Mouse (Mus musculus) MEL (cell line): ENCODE data around the gene 4931428F04Rik. TPM values are rescaled to one million over a fixed set of nuclear protein-coding genes. Genes with fewer than 3 reads are reported as not detected.
"Not testable (repeated sequence)": the region's sequence is repeated elsewhere in the genome, so short reads cannot be mapped to it uniquely, and the experiment has no call there.

ENCODE experiments used
- DNase-seq: peaks from one replicate; pipeline ENCODE4 v3.0.0; 2011; ENCODE audit warnings: low read depth, low spot score
- H3K27ac ChIP-seq: 2 replicates; pipeline ENCODE4 v1.5.1; 2012; ENCODE audit warnings: low read depth, mild to moderate bottlenecking, control low read depth, low read length, moderate library complexity; ENCODE audit not compliant: control insufficient read depth
- H3K27me3 ChIP-seq, 2 experiments: fragments of 150-350 bp in 1 of 2; sonication (generic) in 1 of 2; 2 replicates each; pipeline ENCODE4 v1.6.1; 2012; ENCODE audit warnings: low read length in 2 of 2, mild to moderate bottlenecking in 2 of 2, improper control_type of control experiment in 1 of 2, moderate library complexity in 1 of 2; ENCODE audit not compliant: insufficient read depth in 2 of 2, control insufficient read depth in 1 of 2
- H3K36me3 ChIP-seq, 2 experiments: 2 replicates each; pipeline ENCODE4 v1.6.1; 2012 to 2014; ENCODE audit warnings: low read length in 2 of 2, improper control_type of control experiment in 1 of 2, inconsistent platforms in 1 of 2, mild to moderate bottlenecking in 1 of 2; ENCODE audit not compliant: insufficient read depth in 2 of 2, control insufficient read depth in 1 of 2
- H3K4me1 ChIP-seq, 2 experiments: fragments of 150-350 bp in 1 of 2; sonication (generic) in 1 of 2; 2 replicates each; pipeline ENCODE4 v1.6.1; 2012; ENCODE audit warnings: low read length in 2 of 2, improper control_type of control experiment in 1 of 2, mild to moderate bottlenecking in 1 of 2; ENCODE audit not compliant: insufficient read depth in 2 of 2, control insufficient read depth in 1 of 2
- H3K4me3 ChIP-seq, 2 experiments: fragments of 150-350 bp in 1 of 2; sonication (generic) in 1 of 2; 2 replicates each; pipeline ENCODE4 v1.5.1; 2012; ENCODE audit warnings: low read depth in 2 of 2, low read length in 2 of 2, mild to moderate bottlenecking in 2 of 2, moderate library complexity in 2 of 2, control low read depth in 1 of 2, improper control_type of control experiment in 1 of 2; ENCODE audit not compliant: control insufficient read depth in 1 of 2, insufficient read depth in 1 of 2
- H3K79me2 ChIP-seq: 2 replicates; pipeline ENCODE4 v1.6.1; 2012; ENCODE audit warnings: mild to moderate bottlenecking, low read length, moderate library complexity; ENCODE audit not compliant: control insufficient read depth, poor library complexity, insufficient read depth
- H3K9ac ChIP-seq: 2 replicates; pipeline ENCODE4 v1.6.1; 2012; ENCODE audit warnings: low read depth, mild to moderate bottlenecking, control low read depth, low read length, moderate library complexity; ENCODE audit not compliant: control insufficient read depth, poor library complexity, severe bottlenecking
- H3K9me3 ChIP-seq: fragments of 150-350 bp; sonication (generic); replicated peaks from 2 replicates; pipeline ENCODE4 v1.6.1; 2012; ENCODE audit warnings: mild to moderate bottlenecking, low read length, improper control_type of control experiment, moderate library complexity; ENCODE audit not compliant: insufficient read depth
- BHLHE40 ChIP-seq: IDR thresholded peaks from 2 replicates; pipeline ENCODE4 v1.6.1; 2012; ENCODE audit warnings: low read depth, mild to moderate bottlenecking, inconsistent platforms, low read length, improper control_type of control experiment, borderline replicate concordance
- CTCF ChIP-seq, 3 experiments: IDR thresholded peaks in 2 of 3; conservative IDR thresholded peaks in 1 of 3; 2 replicates each; pipeline ENCODE4 v1.5.1; 2011 to 2012; ENCODE audit warnings: low read length in 3 of 3, low read depth in 2 of 3, mild to moderate bottlenecking in 2 of 3, improper control_type of control experiment in 1 of 3, inconsistent platforms in 1 of 3, mixed read lengths in 1 of 3, moderate library complexity in 1 of 3; ENCODE audit not compliant: control insufficient read depth in 1 of 3, insufficient read depth in 1 of 3, poor library complexity in 1 of 3, severe bottlenecking in 1 of 3
- E2F4 ChIP-seq: IDR thresholded peaks from 2 replicates; pipeline ENCODE4 v1.6.1; 2011; ENCODE audit warnings: low read depth, low read length, improper control_type of control experiment, borderline replicate concordance
- ELF1 ChIP-seq: IDR thresholded peaks from 2 replicates; pipeline ENCODE4 v1.6.1; 2014; ENCODE audit warnings: low read depth, mild to moderate bottlenecking, inconsistent platforms, low read length, improper control_type of control experiment, moderate library complexity
- EP300 ChIP-seq, 2 experiments: IDR thresholded peaks; 2 replicates each; pipeline ENCODE4 v1.6.1; 2011; ENCODE audit warnings: improper control_type of control experiment in 2 of 2, low read length in 2 of 2, low read depth in 1 of 2, mild to moderate bottlenecking in 1 of 2
- HCFC1 ChIP-seq: IDR thresholded peaks from 2 replicates; pipeline ENCODE4 v1.6.1; 2012; ENCODE audit warnings: low read depth, mild to moderate bottlenecking, inconsistent platforms, low read length, improper control_type of control experiment, moderate library complexity
- JUND ChIP-seq: IDR thresholded peaks from 2 replicates; pipeline ENCODE4 v1.6.1; 2011; ENCODE audit warnings: low read depth, mild to moderate bottlenecking, improper control_type of control experiment, low read length
- MAZ ChIP-seq: IDR thresholded peaks from 2 replicates; pipeline ENCODE4 v1.6.1; 2012; ENCODE audit warnings: low read depth, mild to moderate bottlenecking, inconsistent platforms, low read length, improper control_type of control experiment
- MXI1 ChIP-seq: IDR thresholded peaks from 2 replicates; pipeline ENCODE4 v1.6.1; 2011; ENCODE audit warnings: mild to moderate bottlenecking, low read depth, low read length, improper control_type of control experiment
- NELFE ChIP-seq: IDR thresholded peaks from 2 replicates; pipeline ENCODE4 v1.6.1; 2011; ENCODE audit warnings: low read depth, low read length, improper control_type of control experiment
- POLR2A ChIP-seq, 2 experiments: IDR thresholded peaks; 2 replicates each; pipeline ENCODE4 v1.6.1; 2011 to 2012; ENCODE audit warnings: low read length in 2 of 2, mild to moderate bottlenecking in 2 of 2, control low read depth in 1 of 2, improper control_type of control experiment in 1 of 2, low read depth in 1 of 2, moderate library complexity in 1 of 2; ENCODE audit not compliant: control insufficient read depth in 1 of 2, insufficient read depth in 1 of 2, poor library complexity in 1 of 2
- POLR2AphosphoS2 ChIP-seq: IDR thresholded peaks from 2 replicates; pipeline ENCODE4 v1.6.1; 2011; ENCODE audit warnings: low read length, improper control_type of control experiment
- POLR2AphosphoS5 ChIP-seq: IDR thresholded peaks from 2 replicates; pipeline ENCODE4 v1.6.1; 2012; ENCODE audit warnings: low read depth, borderline replicate concordance, mild to moderate bottlenecking, inconsistent platforms, low read length, moderate library complexity, mixed read lengths
- RAD21 ChIP-seq: IDR thresholded peaks from 2 replicates; pipeline ENCODE4 v1.6.1; 2011; ENCODE audit warnings: mild to moderate bottlenecking, low read depth, low read length, improper control_type of control experiment
- SIN3A ChIP-seq: IDR thresholded peaks from 2 replicates; pipeline ENCODE4 v1.6.1; 2012; ENCODE audit warnings: low read length, improper control_type of control experiment, inconsistent platforms
- TAL1 ChIP-seq: IDR thresholded peaks from 2 replicates; pipeline ENCODE4 v1.6.1; 2012; ENCODE audit warnings: mild to moderate bottlenecking, inconsistent platforms, low read length, moderate library complexity, mixed read lengths
- TBP ChIP-seq: IDR thresholded peaks from 2 replicates; pipeline ENCODE4 v1.8.0; 2011; ENCODE audit warnings: low read depth, low read length, improper control_type of control experiment
- USF1 ChIP-seq: IDR thresholded peaks from 2 replicates; pipeline ENCODE4 v1.6.1; 2014; ENCODE audit warnings: low read depth, mild to moderate bottlenecking, inconsistent platforms, low read length, improper control_type of control experiment, moderate library complexity
- ZNF384 ChIP-seq: IDR thresholded peaks from 2 replicates; pipeline ENCODE4 v1.6.1; 2012; ENCODE audit warnings: low read depth, mild to moderate bottlenecking, inconsistent platforms, low read length, improper control_type of control experiment
- polyA plus RNA-seq, 2 experiments: library from polyadenylated mRNA; stranded (reverse) in 1 of 2; unstranded in 1 of 2; fragments of >175 nt in 1 of 2; fragments of >200 nt in 1 of 2; gene quantifications; 2 replicates each; pipeline versions ENCODE4 v1.2.1 to v1.2.4; 2012; ENCODE audit warnings: low replicate concordance in 2 of 2, low read depth in 1 of 2; ENCODE audit not compliant: insufficient read length in 2 of 2, insufficient read depth in 1 of 2, missing spikeins in 1 of 2
- total RNA-seq: library from RNA; depleted of rRNA; stranded (reverse); fragments of 300-350 nt; gene quantifications from 2 replicates; pipeline ENCODE4 v1.2.3, GENCODE M21; 2012

Gene 4931428F04Rik
- total and polyA plus RNA-seq, 3 experiments, result 8.2 to 13.0 TPM; not detected in 1

DNA sequence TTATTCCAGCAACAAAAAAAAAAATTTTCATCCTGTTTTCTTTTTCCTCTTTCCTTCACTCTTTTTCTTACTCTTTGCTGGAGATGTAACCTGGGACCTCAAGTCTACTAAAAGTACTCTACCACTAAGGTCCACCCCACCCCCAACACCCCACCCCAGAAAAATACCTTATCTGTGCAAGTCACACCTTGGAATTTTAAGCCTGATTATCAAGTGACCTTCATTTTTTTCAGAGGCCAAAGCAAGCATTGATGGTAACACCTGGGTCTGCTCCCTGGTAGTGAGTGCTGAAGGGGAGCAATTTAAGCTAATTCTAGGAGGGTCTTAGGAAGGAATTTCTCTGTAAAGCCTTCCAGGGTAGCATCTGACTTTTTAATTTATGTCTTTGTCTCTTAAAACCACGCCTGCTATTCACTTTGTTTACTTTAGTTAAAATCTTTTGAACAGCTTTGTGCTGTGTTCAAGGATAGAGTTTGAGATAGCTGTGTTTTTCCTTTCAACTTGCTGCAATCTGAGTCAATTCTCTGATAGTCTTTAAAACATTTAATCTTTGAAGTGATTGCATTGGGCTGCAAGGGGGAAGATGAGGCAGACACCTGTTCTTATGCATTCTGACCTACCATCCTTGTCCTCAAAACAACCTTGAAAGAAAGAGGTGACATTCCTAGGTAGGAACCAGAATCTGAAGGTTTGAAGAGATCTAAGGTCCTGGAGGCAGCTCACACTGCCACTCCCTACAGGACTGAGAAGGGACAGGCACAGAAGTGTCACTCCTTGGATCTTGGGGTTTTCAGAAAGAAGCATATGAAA is 56.3 kb downstream of the 4931428F04Rik start:
- peaks cover 5 to 8% of the 10 kb centered on the region in 2 experiments for H3K4me1 ChIP-seq
- H3K36me3 ChIP-seq, result peaks cover 5 to 25% of the 10 kb centered on the region in 2 experiments
- H3K9ac ChIP-seq, result no peak overlapping the region
- no peak overlapping the region for H3K4me3 ChIP-seq
- DNase-seq, result no peak
- H3K27ac ChIP-seq, result no peak overlapping the region
- TF ChIP-seq JUND (no peak), MAZ (no peak), NELFE (no peak), CTCF (IDR thresholded peaks at IDR 0.05 in 2 of 3, conservative IDR thresholded peaks at IDR 0.05 in 1 of 3; ENCODE audit: control insufficient read depth in 1 of 3, insufficient read depth in 1 of 3, low read depth in 2 of 3, low read length in 3 of 3, poor library complexity in 1 of 3, severe bottlenecking in 1 of 3) (no peak), EP300 (IDR thresholded peaks at IDR 0.05; ENCODE audit: low read depth in 1 of 2, low read length in 2 of 2) (no peak), SIN3A (no peak), ZNF384 (no peak), POLR2AphosphoS5 (no peak), RAD21 (no peak), POLR2A (IDR thresholded peaks at IDR 0.05; ENCODE audit: control insufficient read depth in 1 of 2, insufficient read depth in 1 of 2, low read depth in 1 of 2, low read length in 2 of 2, poor library complexity in 1 of 2) (no peak), USF1 (no peak), TBP (no peak), BHLHE40 (no peak), ELF1 (no peak), TAL1 (no peak), HCFC1 (no peak), MXI1 (no peak), POLR2AphosphoS2 (no peak), E2F4 (no peak)
- H3K27me3 ChIP-seq, result no peaks in the 10 kb centered on the region
- H3K79me2 ChIP-seq, result peaks cover 2% of the 10 kb centered on the region; the same call in 1 of the 2 replicates
- no peaks in the 10 kb centered on the region for H3K9me3 ChIP-seq

DNA sequence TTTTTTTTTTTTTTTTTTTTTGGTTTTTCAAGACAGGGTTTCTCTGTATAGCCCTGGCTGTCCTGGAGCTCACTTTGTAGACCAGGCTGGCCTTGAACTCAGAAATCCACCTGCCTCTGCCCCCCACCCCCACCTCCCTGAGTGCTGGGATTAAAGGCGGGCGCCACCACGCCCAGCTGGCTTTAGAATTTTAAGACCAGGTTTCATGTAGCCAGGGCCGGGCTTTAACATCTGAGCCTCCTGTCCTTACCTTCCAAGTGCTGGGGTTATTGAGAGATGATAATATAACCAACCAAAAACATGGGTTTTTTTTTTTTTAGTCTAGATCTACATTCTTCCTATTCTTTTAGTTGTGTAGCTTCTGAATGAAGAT is 57.4 kb downstream of the 4931428F04Rik start:
- H3K4me1 ChIP-seq, H3K27ac ChIP-seq, H3K79me2 ChIP-seq, H3K9ac ChIP-seq, H3K4me3 ChIP-seq, DNase-seq, H3K9me3 ChIP-seq, H3K27me3 ChIP-seq: not testable (repeated sequence)
- peaks cover 5 to 22% of the 10 kb centered on the region in 2 experiments for H3K36me3 ChIP-seq
